Mouse (Mus musculus) lung, postnatal 0 days (tissue): ENCODE data around the gene Nsd2.

Experiments used
- CTCF ChIP-seq: IDR thresholded peaks from 2 replicates; pipeline ENCODE4 v1.5.1; 2016; ENCODE audit warnings: antibody characterized with exemption, mild to moderate bottlenecking
- EP300 ChIP-seq: IDR thresholded peaks from 2 replicates; pipeline ENCODE4 v1.6.1; 2016; ENCODE audit warnings: antibody characterized with exemption, mild to moderate bottlenecking, control low read depth

- TF ChIP-seq EP300 = no peak
- no peak for TF ChIP-seq CTCF
These were observed 1.4 kb downstream of the Nsd2 start for GRCm38 (mm10) chr5:33821901-33822427.
